Mouse (Mus musculus): ENCODE measurements at regions not wholly inside any gene's neighbourhood (a gene's known extent, or its start where the extent isn't known, plus 50 kb on each side); places are given as distances from the start of the nearest gene placed in this dataset.

- peak in 1 of 2 experiments; percentile 3 for DNase-seq (ENCODE audit: low spot score in 2 of 2)
Measured at GRCm38 (mm10) chr3:158824643-158825042, 262.6 kb upstream of the Lrrc7 start.

GRCm38 (mm10) chr3:158777661-158778060 lies 215.6 kb upstream of the Lrrc7 start:
- DNase-seq (ENCODE audit: low spot score in 2 of 2), result no peak

Measured in layer of hippocampus, adult 8-10 months (tissue).